Mouse (Mus musculus) embryonic fibroblast, embryonic 13.5 days (primary cell): ENCODE results near the gene Ppm1h.

Source experiments
- CTCF ChIP-seq: IDR thresholded peaks from 2 replicates; pipeline ENCODE4 v1.5.1; 2011; ENCODE audit warnings: mild to moderate bottlenecking, control low read depth, low read length, moderate library complexity, borderline replicate concordance; ENCODE audit not compliant: insufficient read depth
- POLR2A ChIP-seq: IDR thresholded peaks from 2 replicates; pipeline ENCODE4 v1.6.1; 2011; ENCODE audit warnings: low read depth, mild to moderate bottlenecking, control low read depth, low read length, moderate library complexity

DNA sequence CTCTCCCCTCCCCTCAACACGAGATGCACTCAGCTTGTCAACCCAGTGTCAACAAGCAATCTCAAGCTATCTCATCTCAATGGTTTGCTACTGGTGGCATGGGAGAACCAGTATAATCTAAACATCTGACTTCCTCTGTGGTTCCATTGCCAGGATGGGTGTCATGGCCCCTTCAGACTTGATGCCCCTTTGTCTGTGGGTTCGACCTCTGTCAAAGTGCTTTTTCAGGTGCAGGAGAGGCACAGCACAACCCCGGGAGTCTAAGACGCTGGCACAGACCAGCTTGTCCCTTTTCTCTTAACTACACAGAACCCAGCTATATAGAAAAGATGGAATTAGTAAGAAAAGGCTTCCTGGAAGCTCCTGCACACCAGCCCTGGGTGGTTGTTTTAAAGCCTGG is 56.0 kb downstream of the Ppm1h start:
- TF ChIP-seq CTCF (no peak), POLR2A (no peak)
